Mouse (Mus musculus) kidney, embryonic 14.5 days (tissue): ENCODE results near the gene Gm8439. TPM values are rescaled to one million over a fixed set of nuclear protein-coding genes. Genes with fewer than 3 reads are reported as not detected.

Experiments used
- ATAC-seq: fragments of 200-750 bp; cut with Nextera tagmentation; 2 replicates; pipeline ENCODE4 v1.8.0; 2017; ENCODE audit warnings: moderate number of reproducible peaks, mild to moderate bottlenecking, moderate TSS enrichment, moderate library complexity; ENCODE audit not compliant: low FRiP score, low TSS enrichment
- H3K27ac ChIP-seq: fragments of 300-500 bp; sonication (generic); 2 replicates; pipeline ENCODE4 v1.5.1; 2014; ENCODE audit warnings: low read depth, mild to moderate bottlenecking, low read length, moderate library complexity, mixed read lengths
- H3K27me3 ChIP-seq: fragments of 300-500 bp; sonication (generic); 2 replicates; pipeline ENCODE4 v1.6.1; 2014; ENCODE audit warnings: mild to moderate bottlenecking, low read length; ENCODE audit not compliant: control insufficient read depth, insufficient read depth
- H3K36me3 ChIP-seq: fragments of 300-500 bp; sonication (generic); 2 replicates; pipeline ENCODE4 v1.6.1; 2014; ENCODE audit warnings: low read length, mixed read lengths; ENCODE audit not compliant: control insufficient read depth, insufficient read depth
- H3K4me1 ChIP-seq: fragments of 300-500 bp; sonication (generic); 2 replicates; pipeline ENCODE4 v1.6.1; 2014; ENCODE audit warnings: low read length, mixed read lengths; ENCODE audit not compliant: control insufficient read depth, insufficient read depth
- H3K4me2 ChIP-seq: fragments of 300-500 bp; sonication (generic); replicated peaks from 2 replicates; pipeline ENCODE4 v1.6.1; 2014; ENCODE audit warnings: low read depth, mild to moderate bottlenecking, low read length
- H3K4me3 ChIP-seq: fragments of 300-500 bp; sonication (generic); 2 replicates; pipeline ENCODE4 v1.5.1; 2014; ENCODE audit warnings: mild to moderate bottlenecking, low read length
- H3K9ac ChIP-seq: fragments of 300-500 bp; sonication (generic); 2 replicates; pipeline ENCODE4 v1.6.1; 2014; ENCODE audit warnings: low read depth, mild to moderate bottlenecking, low read length, moderate library complexity
- H3K9me3 ChIP-seq: fragments of 300-500 bp; sonication (generic); 2 replicates; pipeline ENCODE4 v1.6.1; 2016; ENCODE audit warnings: low read length; ENCODE audit not compliant: control insufficient read depth
- WGBS: fragments of 180-500 bp; shearing (Covaris S2); extraction: QIAGEN DNeasy Blood & Tissue Kit; methylation state at CpG from one replicate; pipeline ENCODE4 v1.1.7; 2014; 5-methylcytosine and 5-hydroxymethylcytosine counted together
- polyA plus RNA-seq: library from polyadenylated mRNA; unstranded; fragments of >200 nt; fragmentation: Nextera tagmentation; extraction: Ambion mirVana; gene quantifications from 2 replicates; pipeline ENCODE4 v1.2.1, GENCODE M21; 2014

Gm8439 gene
- not detected in 2 replicates for polyA plus RNA-seq

GRCm38 (mm10) chr4:120588445-120588844 is at the start of gene Gm8439:
Gm8439 (plus strand) TSS chr4:120588745.
- Histone ChIP-seq H3K27me3 (no peaks in the 10 kb centered on the region), H3K9ac (no peak within 1 kb of the TSS), H3K4me3 (no peak within 1 kb of the TSS), H3K27ac (0 out of 2 replicates have a peak within 1 kb of the TSS, but pooled peaks have one; percentile 47), H3K4me1 (0 out of 2 replicates have a peak, but pooled peaks cover 6% of the 10 kb centered on the region), H3K4me2 (no peak within 1 kb of the TSS), H3K9me3 (no peaks in the 10 kb centered on the region), H3K36me3 (no peaks in the 10 kb centered on the region)
- WGBS = 21% methylated on average over 4 of the region's 4 CpGs
- ATAC-seq = no peak

GRCm38 (mm10) chr4:120544896-120545295 is 43.6 kb upstream of the Gm8439 start:
- WGBS = 97% methylated on average over 1 of the region's 1 CpGs
- Histone ChIP-seq H3K27ac (no peak overlapping the region), H3K27me3 (no peaks in the 10 kb centered on the region), H3K4me1 (no peaks in the 10 kb centered on the region), H3K4me3 (no peak overlapping the region), H3K9ac (no peak overlapping the region), H3K9me3 (no peaks in the 10 kb centered on the region), H3K4me2 (no peak overlapping the region), H3K36me3 (peaks cover 97% of the 10 kb centered on the region)
- no peak for ATAC-seq

GRCm38 (mm10) chr4:120556592-120556991 is 32.0 kb upstream of the Gm8439 start:
- Histone ChIP-seq H3K4me3 (no peak overlapping the region), H3K27me3 (no peaks in the 10 kb centered on the region), H3K9me3 (no peaks in the 10 kb centered on the region), H3K36me3 (peaks cover 84% of the 10 kb centered on the region), H3K27ac (no peak overlapping the region), H3K9ac (no peak overlapping the region), H3K4me2 (no peak overlapping the region), H3K4me1 (no peaks in the 10 kb centered on the region)
- no peak for ATAC-seq
- WGBS = 91% methylated on average over 6 of the region's 6 CpGs

DNA sequence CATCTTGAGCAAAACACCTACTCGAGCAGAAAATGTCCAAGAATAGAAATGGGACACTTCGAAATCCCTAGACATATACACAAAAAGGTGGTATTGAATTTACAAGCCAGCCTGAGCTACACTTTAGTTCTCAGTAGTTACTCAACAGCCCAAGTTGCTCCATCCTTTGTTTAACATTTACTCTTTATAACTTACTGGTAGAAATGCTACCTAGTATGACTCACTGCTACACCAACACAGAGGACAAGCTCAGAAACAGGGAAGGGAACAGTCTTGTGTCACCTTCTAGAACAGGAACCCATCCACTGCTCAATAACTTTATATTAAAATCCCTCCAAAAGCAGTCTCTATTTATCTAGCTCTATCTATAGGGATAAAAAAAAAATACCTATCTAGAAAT is 22.8 kb upstream of the Gm8439 start:
- Histone ChIP-seq H3K36me3 (peaks cover 48% of the 10 kb centered on the region), H3K9me3 (no peaks in the 10 kb centered on the region), H3K27me3 (no peaks in the 10 kb centered on the region), H3K9ac (no peak overlapping the region), H3K4me1 (peaks cover 17% of the 10 kb centered on the region; the same call in 1 of the 2 replicates), H3K4me2 (no peak overlapping the region), H3K4me3 (no peak overlapping the region), H3K27ac (no peak overlapping the region)
- 84% methylated on average over 2 of the region's 2 CpGs for WGBS
- ATAC-seq = no peak

- WGBS = 24% methylated on average over 5 of the region's 5 CpGs
- Histone ChIP-seq H3K4me1 (peaks cover 23% of the 10 kb centered on the region; the same call in 1 of the 2 replicates), H3K9ac (peak overlapping the region; percentile 25; the same call in 1 of the 2 replicates), H3K36me3 (peaks cover 31% of the 10 kb centered on the region), H3K27ac (no peak overlapping the region; the same call in 1 of the 2 replicates), H3K9me3 (no peaks in the 10 kb centered on the region), H3K4me3 (peak overlapping the region; percentile 2; the same call in 1 of the 2 replicates), H3K27me3 (no peaks in the 10 kb centered on the region), H3K4me2 (peak overlapping the region; percentile 70)
- ATAC-seq = no peak
Observed at GRCm38 (mm10) chr4:120568005-120568404, 20.5 kb upstream of the Gm8439 start.

- peak overlapping the region; percentile 90; the same call in 1 of the 2 replicates for H3K27ac ChIP-seq
- no peaks in the 10 kb centered on the region for H3K27me3 ChIP-seq
- H3K36me3 ChIP-seq = peaks cover 20% of the 10 kb centered on the region
- H3K4me1 ChIP-seq = peaks cover 23% of the 10 kb centered on the region; the same call in 1 of the 2 replicates
- peak overlapping the region; percentile 79 for H3K4me3 ChIP-seq
- H3K9ac ChIP-seq = peak overlapping the region; percentile 95
- H3K4me2 ChIP-seq = peak overlapping the region; percentile 70
- no peaks in the 10 kb centered on the region for H3K9me3 ChIP-seq
- 4% methylated on average over 4 of the region's 4 CpGs for WGBS
- ATAC-seq = no peak
Observed at GRCm38 (mm10) chr4:120569025-120569424, 19.5 kb upstream of the Gm8439 start.

- Histone ChIP-seq H3K36me3 (peaks cover 13% of the 10 kb centered on the region), H3K9ac (peak within 1 kb of the TSS; percentile 95), H3K9me3 (no peaks in the 10 kb centered on the region), H3K4me2 (peak within 1 kb of the TSS; percentile 70), H3K27ac (peak within 1 kb of the TSS; percentile 90), H3K4me1 (peaks cover 23% of the 10 kb centered on the region; the same call in 1 of the 2 replicates), H3K4me3 (peak within 1 kb of the TSS; percentile 79), H3K27me3 (no peaks in the 10 kb centered on the region)
- peak; percentile 97 for ATAC-seq
- under 1% methylated on average over 83 of the region's 97 CpGs for WGBS
Observed at GRCm38 (mm10) chr4:120569486-120570437, 18.8 kb upstream of the Gm8439 start, which contains the start of gene Ctps. Ctps (minus strand) TSS chr4:120570276.

DNA sequence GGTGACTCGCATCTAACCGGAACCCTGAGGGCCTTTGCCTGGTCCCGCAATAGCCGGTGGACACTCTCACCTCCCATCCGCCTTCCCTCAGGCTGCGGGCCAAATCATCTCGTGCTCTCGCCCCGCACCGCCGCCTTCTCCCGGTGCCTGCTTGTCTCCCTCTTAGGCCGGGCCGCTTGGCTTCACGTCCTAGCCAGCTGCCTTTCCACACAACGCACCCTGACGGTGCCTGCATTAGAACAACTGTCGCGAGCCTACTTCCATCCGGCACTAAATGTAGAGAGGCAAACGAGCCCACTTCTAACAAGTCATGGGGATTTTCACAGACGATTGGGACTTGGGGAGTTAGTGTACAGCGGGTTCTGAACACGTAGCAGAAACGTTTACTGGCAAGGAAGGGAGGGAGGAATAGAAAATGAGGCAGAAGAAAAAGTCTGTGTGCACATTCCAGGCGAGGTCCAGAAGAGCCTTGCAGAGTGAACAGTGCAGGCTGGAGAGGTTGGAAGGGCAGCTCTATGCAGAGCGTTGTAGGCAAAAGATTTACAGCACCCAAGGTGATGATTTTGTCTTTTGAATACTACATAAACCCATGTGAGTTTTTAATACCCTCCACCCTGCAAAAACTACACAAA is 18.0 kb upstream of the Gm8439 start:
- Histone ChIP-seq H3K36me3 (peaks cover 7% of the 10 kb centered on the region; the same call in 1 of the 2 replicates), H3K27ac (peak overlapping the region; percentile 90)
- WGBS = under 1% methylated on average over 27 of the region's 27 CpGs

More for the DNA sequence above, 18.0 kb upstream of the Gm8439 start:
- ATAC-seq = no peak; the same call in 1 of the 2 replicates
- Histone ChIP-seq H3K4me3 (peak overlapping the region; percentile 79), H3K4me2 (peak overlapping the region; percentile 70), H3K9ac (peak overlapping the region; percentile 95), H3K9me3 (no peaks in the 10 kb centered on the region), H3K4me1 (peaks cover 23% of the 10 kb centered on the region; the same call in 1 of the 2 replicates), H3K27me3 (no peaks in the 10 kb centered on the region)
